ENCODE assay signal across 33 mouse cellular contexts in the genomic region with DNA sequence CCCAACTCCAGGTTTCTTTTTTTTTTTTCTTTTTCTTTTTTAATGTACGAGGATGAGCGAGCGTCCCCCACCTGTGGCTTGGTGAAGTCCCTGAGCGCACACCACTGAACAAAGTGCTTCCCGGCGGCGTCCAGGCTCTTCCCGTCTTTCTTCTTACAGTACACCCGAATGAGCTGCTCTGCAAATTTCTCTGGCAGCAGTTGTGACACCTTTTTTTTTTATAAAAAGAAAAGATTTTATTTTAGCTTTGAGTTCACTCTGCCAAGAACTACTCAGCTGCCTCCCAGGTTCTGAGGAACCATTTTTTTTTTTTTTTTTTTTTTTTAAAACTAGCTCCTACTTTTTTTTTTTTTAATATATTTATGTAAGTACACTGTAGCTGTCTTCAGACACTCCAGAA. TPM values are rescaled to one million over a fixed set of nuclear protein-coding genes. Genes with fewer than 3 reads are reported as not detected.
"Had no signal": no experiment of that assay in that cellular context is flagged by ENCODE, and none has a peak within 500 bp of the region (broad histone marks: within the 10 kb centered on the region; RNA-seq: fewer than 3 reads in every experiment).

No protein-coding gene starts in this region.

- ATAC-seq: hindbrain, postnatal 0 days; intestine, embryonic 16.5 days had no signal

- H3K9ac ChIP-seq: heart, embryonic 13.5 days; heart, embryonic 15.5 days; hindbrain, embryonic 13.5 days; hindbrain, embryonic 15.5 days; kidney, embryonic 15.5 days; limb, embryonic 12.5 days; liver, embryonic 13.5 days had no signal

- DNase-seq: gastrocnemius, adult 2 months; gastrocnemius, postnatal 10 days; gastrocnemius, postnatal 25 days; heart, adult 11 months; heart, adult 2 months; heart, postnatal 14 days; heart, postnatal 36 days; kidney, adult 11 months; kidney, adult 2 months; kidney, adult 9 months; kidney, postnatal 14 days; kidney, postnatal 36 days; layer of hippocampus, adult 9-11 months; layer of hippocampus, postnatal 36 days; liver; liver, embryonic 13.5 days had no signal

- H3K27ac ChIP-seq: gastrocnemius, adult 2 months; heart, adult 2 months; heart, embryonic 13.5 days; heart, embryonic 15.5 days; hindbrain, embryonic 13.5 days; hindbrain, embryonic 15.5 days; hindbrain, postnatal 0 days; kidney, embryonic 15.5 days; kidney, postnatal 0 days; limb, embryonic 10.5 days; limb, embryonic 12.5 days; liver, embryonic 13.5 days had no signal

- H3K4me1 ChIP-seq: hindbrain, embryonic 13.5 days; hindbrain, embryonic 15.5 days; limb, embryonic 10.5 days; limb, embryonic 12.5 days; liver, embryonic 13.5 days had no signal

- H3K4me3 ChIP-seq: gastrocnemius, adult 2 months; heart, adult 2 months; heart, embryonic 13.5 days; heart, embryonic 15.5 days; hindbrain, embryonic 13.5 days; hindbrain, embryonic 15.5 days; kidney, embryonic 15.5 days; limb, embryonic 10.5 days; limb, embryonic 12.5 days; liver, embryonic 13.5 days had no signal

- H3K9me3 ChIP-seq: heart, embryonic 13.5 days; heart, embryonic 15.5 days; hindbrain, embryonic 13.5 days; hindbrain, embryonic 15.5 days; kidney, embryonic 15.5 days; limb, embryonic 10.5 days; limb, embryonic 12.5 days; liver, embryonic 13.5 days had no signal

RNA-seq across cellular contexts. Expression of gene Tldc2, which starts 14.8 kb away (rescaled TPM):
- total RNA-seq: gastrocnemius, adult 2 months; gastrocnemius, postnatal 10 days; gastrocnemius, postnatal 25 days; heart, adult 2 months; heart, postnatal 14 days; heart, postnatal 36 days; hematopoietic stem cell, adult 5-6 weeks; hindbrain, postnatal 0 days; layer of hippocampus, adult 18-20 months; layer of hippocampus, adult 8-10 months; layer of hippocampus, postnatal 14 days; layer of hippocampus, postnatal 36 days; left cerebral cortex, adult 18-20 months; left cerebral cortex, postnatal 14 days; left cerebral cortex, postnatal 36 days had no signal
